Mouse (Mus musculus): ENCODE results near the gene Ephb2.

DNA sequence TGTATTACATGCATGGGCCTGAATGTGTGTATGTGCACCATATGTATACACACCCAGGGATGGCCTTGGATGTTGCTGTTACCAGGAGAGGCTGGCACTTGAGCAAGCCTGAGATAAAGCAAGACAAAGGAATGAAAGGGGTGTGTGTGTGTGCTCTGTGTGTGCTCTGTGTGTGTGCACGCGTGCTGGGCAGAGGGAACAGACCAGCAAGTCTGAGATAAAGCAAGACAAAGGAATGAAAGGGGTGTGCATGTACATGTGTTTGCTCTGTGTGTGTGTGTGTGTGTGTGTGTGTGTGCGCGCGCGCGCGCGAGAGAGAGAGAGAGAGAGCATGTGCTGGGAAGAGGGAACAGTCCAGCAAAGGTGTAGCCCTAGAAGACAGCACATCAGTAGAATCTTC lies 125.4 kb downstream of the Ephb2 start:
- TF ChIP-seq MAFK (IDR thresholded peaks at IDR 0.05; ENCODE audit: insufficient read depth, low read depth, low read length) = no peak
- TF ChIP-seq ZC3H11A (IDR thresholded peaks at IDR 0.05; ENCODE audit: borderline replicate concordance, low read depth, low read length) = no peak

Measured in ES-E14 (cell line).